Mouse (Mus musculus): ENCODE results near the gene Pitpnm2. TPM values are rescaled to one million over a fixed set of nuclear protein-coding genes. Genes with fewer than 3 reads are reported as not detected.

Pitpnm2 gene
- polyA plus RNA-seq, 1 experiment from 2014 or later = 3.4 TPM

- DNase-seq (ENCODE audit: low spot score) (no peak), ATAC-seq (replicated peaks; ENCODE audit: insufficient number of reproducible peaks, low FRiP score, low TSS enrichment, low read depth) (no peak)
- WGBS = 90% methylated on average over 17 of the region's 17 CpGs
These were observed 166.4 kb downstream of the Pitpnm2 start for GRCm38 (mm10) chr5:124082941-124083688.

GRCm38 (mm10) chr5:124082447-124082846 lies 167.1 kb downstream of the Pitpnm2 start:
- no peak overlapping the region for H3K4me2 ChIP-seq (ENCODE audit: low read depth, low read length)
- no peak overlapping the region for H3K27ac ChIP-seq (replicated peaks; ENCODE audit: low read depth, low read length)
- ATAC-seq (replicated peaks; ENCODE audit: insufficient number of reproducible peaks, low FRiP score, low TSS enrichment, low read depth) (no peak), DNase-seq (ENCODE audit: low spot score) (no peak)
- H3K4me1 ChIP-seq (ENCODE audit: control insufficient read depth, insufficient read depth, low read length) = no peaks in the 10 kb centered on the region
- H3K27me3 ChIP-seq (ENCODE audit: control insufficient read depth, insufficient read depth, low read length) = no peaks in the 10 kb centered on the region
- no peak overlapping the region for H3K4me3 ChIP-seq (ENCODE audit: low read depth, low read length)
- H3K36me3 ChIP-seq (replicated peaks; ENCODE audit: control insufficient read depth, insufficient read depth, low read depth, low read length) = no peaks in the 10 kb centered on the region
- WGBS = 86% methylated on average over 10 of the region's 10 CpGs
- no peak overlapping the region for H3K9ac ChIP-seq (replicated peaks; ENCODE audit: low read length)
- no peaks in the 10 kb centered on the region for H3K9me3 ChIP-seq (replicated peaks; ENCODE audit: control insufficient read depth, low read length)

More at GRCm38 (mm10) chr5:124082941-124083688, 166.4 kb downstream of the Pitpnm2 start:
- Histone ChIP-seq H3K9me3 (replicated peaks; ENCODE audit: control insufficient read depth, low read length) (no peaks in the 10 kb centered on the region), H3K4me2 (ENCODE audit: low read depth, low read length) (no peak overlapping the region), H3K4me3 (ENCODE audit: low read depth, low read length) (no peak overlapping the region), H3K36me3 (replicated peaks; ENCODE audit: control insufficient read depth, insufficient read depth, low read depth, low read length) (no peaks in the 10 kb centered on the region), H3K4me1 (ENCODE audit: control insufficient read depth, insufficient read depth, low read length) (no peaks in the 10 kb centered on the region), H3K27ac (replicated peaks; ENCODE audit: low read depth, low read length) (no peak overlapping the region), H3K27me3 (ENCODE audit: control insufficient read depth, insufficient read depth, low read length) (no peaks in the 10 kb centered on the region), H3K9ac (replicated peaks; ENCODE audit: low read length) (no peak overlapping the region)

- H3K4me2 ChIP-seq (ENCODE audit: low read depth, low read length) = no peak overlapping the region
- H3K4me1 ChIP-seq (ENCODE audit: control insufficient read depth, insufficient read depth, low read length) = no peaks in the 10 kb centered on the region
- DNase-seq (ENCODE audit: low spot score) (no peak), ATAC-seq (replicated peaks; ENCODE audit: insufficient number of reproducible peaks, low FRiP score, low TSS enrichment, low read depth) (no peak)
- no peaks in the 10 kb centered on the region for H3K9me3 ChIP-seq (replicated peaks; ENCODE audit: control insufficient read depth, low read length)
- H3K27me3 ChIP-seq (ENCODE audit: control insufficient read depth, insufficient read depth, low read length) = no peaks in the 10 kb centered on the region
- WGBS = 91% methylated on average over 17 of the region's 17 CpGs
- no peak overlapping the region for H3K4me3 ChIP-seq (ENCODE audit: low read depth, low read length)
- no peak overlapping the region for H3K9ac ChIP-seq (replicated peaks; ENCODE audit: low read length)
- no peaks in the 10 kb centered on the region for H3K36me3 ChIP-seq (replicated peaks; ENCODE audit: control insufficient read depth, insufficient read depth, low read depth, low read length)
- H3K27ac ChIP-seq (replicated peaks; ENCODE audit: low read depth, low read length) = no peak overlapping the region
These were observed 169.7 kb downstream of the Pitpnm2 start for GRCm38 (mm10) chr5:124079880-124080279.

GRCm38 (mm10) chr5:124078794-124079416 lies 170.7 kb downstream of the Pitpnm2 start:
- 63% methylated on average over 9 of the region's 9 CpGs for WGBS
- no peak for ATAC-seq (replicated peaks; ENCODE audit: insufficient number of reproducible peaks, low FRiP score, low TSS enrichment, low read depth)
- Histone ChIP-seq H3K4me3 (ENCODE audit: low read depth, low read length) (no peak overlapping the region), H3K27ac (replicated peaks; ENCODE audit: low read depth, low read length) (no peak overlapping the region), H3K4me2 (ENCODE audit: low read depth, low read length) (no peak overlapping the region), H3K9ac (replicated peaks; ENCODE audit: low read length) (no peak overlapping the region), H3K4me1 (ENCODE audit: control insufficient read depth, insufficient read depth, low read length) (no peaks in the 10 kb centered on the region), H3K27me3 (ENCODE audit: control insufficient read depth, insufficient read depth, low read length) (no peaks in the 10 kb centered on the region), H3K9me3 (replicated peaks; ENCODE audit: control insufficient read depth, low read length) (no peaks in the 10 kb centered on the region), H3K36me3 (replicated peaks; ENCODE audit: control insufficient read depth, insufficient read depth, low read depth, low read length) (no peaks in the 10 kb centered on the region)
- DNase-seq (ENCODE audit: low spot score) = no peak

- Histone ChIP-seq H3K9me3 (replicated peaks; ENCODE audit: control insufficient read depth, low read length) (no peaks in the 10 kb centered on the region), H3K4me2 (ENCODE audit: low read depth, low read length) (no peak overlapping the region), H3K27me3 (ENCODE audit: control insufficient read depth, insufficient read depth, low read length) (no peaks in the 10 kb centered on the region), H3K36me3 (replicated peaks; ENCODE audit: control insufficient read depth, insufficient read depth, low read depth, low read length) (no peaks in the 10 kb centered on the region), H3K9ac (replicated peaks; ENCODE audit: low read length) (no peak overlapping the region), H3K27ac (replicated peaks; ENCODE audit: low read depth, low read length) (no peak overlapping the region), H3K4me1 (ENCODE audit: control insufficient read depth, insufficient read depth, low read length) (no peaks in the 10 kb centered on the region), H3K4me3 (ENCODE audit: low read depth, low read length) (no peak overlapping the region)
- ATAC-seq (replicated peaks; ENCODE audit: insufficient number of reproducible peaks, low FRiP score, low TSS enrichment, low read depth) (no peak), DNase-seq (ENCODE audit: low spot score) (no peak)
- WGBS = 62% methylated on average over 6 of the region's 6 CpGs
These were observed 171.6 kb downstream of the Pitpnm2 start for GRCm38 (mm10) chr5:124077856-124078460.

GRCm38 (mm10) chr5:124077241-124077640 lies 172.3 kb downstream of the Pitpnm2 start:
- 80% methylated on average over 13 of the region's 13 CpGs for WGBS
- no peaks in the 10 kb centered on the region for H3K4me1 ChIP-seq (ENCODE audit: control insufficient read depth, insufficient read depth, low read length)
- H3K27me3 ChIP-seq (ENCODE audit: control insufficient read depth, insufficient read depth, low read length) = no peaks in the 10 kb centered on the region
- H3K4me3 ChIP-seq (ENCODE audit: low read depth, low read length) = no peak overlapping the region
- DNase-seq (ENCODE audit: low spot score) (no peak), ATAC-seq (replicated peaks; ENCODE audit: insufficient number of reproducible peaks, low FRiP score, low TSS enrichment, low read depth) (no peak)
- H3K9me3 ChIP-seq (replicated peaks; ENCODE audit: control insufficient read depth, low read length) = no peaks in the 10 kb centered on the region
- H3K36me3 ChIP-seq (replicated peaks; ENCODE audit: control insufficient read depth, insufficient read depth, low read depth, low read length) = no peaks in the 10 kb centered on the region
- no peak overlapping the region for H3K4me2 ChIP-seq (ENCODE audit: low read depth, low read length)
- H3K9ac ChIP-seq (replicated peaks; ENCODE audit: low read length) = no peak overlapping the region
- H3K27ac ChIP-seq (replicated peaks; ENCODE audit: low read depth, low read length) = no peak overlapping the region

- ATAC-seq (replicated peaks; ENCODE audit: insufficient number of reproducible peaks, low FRiP score, low TSS enrichment, low read depth) (no peak), DNase-seq (ENCODE audit: low spot score) (no peak)
- Histone ChIP-seq H3K27ac (replicated peaks; ENCODE audit: low read depth, low read length) (no peak overlapping the region), H3K4me2 (ENCODE audit: low read depth, low read length) (no peak overlapping the region), H3K36me3 (replicated peaks; ENCODE audit: control insufficient read depth, insufficient read depth, low read depth, low read length) (no peaks in the 10 kb centered on the region), H3K9ac (replicated peaks; ENCODE audit: low read length) (no peak overlapping the region), H3K27me3 (ENCODE audit: control insufficient read depth, insufficient read depth, low read length) (no peaks in the 10 kb centered on the region), H3K4me3 (ENCODE audit: low read depth, low read length) (no peak overlapping the region), H3K9me3 (replicated peaks; ENCODE audit: control insufficient read depth, low read length) (no peaks in the 10 kb centered on the region), H3K4me1 (ENCODE audit: control insufficient read depth, insufficient read depth, low read length) (no peaks in the 10 kb centered on the region)
- 52% methylated on average over 9 of the region's 9 CpGs for WGBS
These were observed 173.0 kb downstream of the Pitpnm2 start for GRCm38 (mm10) chr5:124076559-124076958.

GRCm38 (mm10) chr5:124075716-124076115 lies 173.8 kb downstream of the Pitpnm2 start:
- Histone ChIP-seq H3K4me1 (ENCODE audit: control insufficient read depth, insufficient read depth, low read length) (no peaks in the 10 kb centered on the region), H3K36me3 (replicated peaks; ENCODE audit: control insufficient read depth, insufficient read depth, low read depth, low read length) (no peaks in the 10 kb centered on the region), H3K9ac (replicated peaks; ENCODE audit: low read length) (no peak overlapping the region), H3K27ac (replicated peaks; ENCODE audit: low read depth, low read length) (no peak overlapping the region), H3K4me2 (ENCODE audit: low read depth, low read length) (no peak overlapping the region), H3K27me3 (ENCODE audit: control insufficient read depth, insufficient read depth, low read length) (no peaks in the 10 kb centered on the region), H3K4me3 (ENCODE audit: low read depth, low read length) (no peak overlapping the region), H3K9me3 (replicated peaks; ENCODE audit: control insufficient read depth, low read length) (no peaks in the 10 kb centered on the region)
- DNase-seq (ENCODE audit: low spot score) (no peak), ATAC-seq (replicated peaks; ENCODE audit: insufficient number of reproducible peaks, low FRiP score, low TSS enrichment, low read depth) (no peak)
- WGBS = 69% methylated on average over 9 of the region's 9 CpGs
